Mouse (Mus musculus): ENCODE measurements around the gene Cntn5. TPM values are rescaled to one million over a fixed set of nuclear protein-coding genes. Genes with fewer than 3 reads are reported as not detected.
A peak's percentile ranks its signal among the peaks of the same experiment; 100 is the strongest.

Cntn5 gene
- polyA plus RNA-seq, 1 experiment = 1.8 TPM

DNA sequence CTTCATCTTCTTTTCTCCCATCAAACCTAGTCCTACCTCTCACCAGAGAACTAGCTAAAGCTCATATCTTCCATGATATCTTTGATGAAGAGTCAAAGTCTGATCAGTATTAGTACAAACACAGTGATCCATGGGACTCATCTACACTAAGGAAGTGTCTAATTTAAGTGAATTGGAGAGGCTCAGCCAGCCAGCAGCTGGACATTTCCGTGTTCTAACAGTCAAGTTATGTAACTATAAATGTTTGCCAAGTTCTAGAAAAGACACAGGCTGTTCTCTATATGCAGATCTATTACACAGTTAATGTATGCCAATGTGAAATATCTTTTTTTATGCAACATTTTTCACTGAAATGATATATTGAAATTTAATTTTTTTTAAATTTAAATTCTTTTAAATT is 959.7 kb downstream of the Cntn5 start:
- DNase-seq (ENCODE audit: low read depth) = no peak

DNA sequence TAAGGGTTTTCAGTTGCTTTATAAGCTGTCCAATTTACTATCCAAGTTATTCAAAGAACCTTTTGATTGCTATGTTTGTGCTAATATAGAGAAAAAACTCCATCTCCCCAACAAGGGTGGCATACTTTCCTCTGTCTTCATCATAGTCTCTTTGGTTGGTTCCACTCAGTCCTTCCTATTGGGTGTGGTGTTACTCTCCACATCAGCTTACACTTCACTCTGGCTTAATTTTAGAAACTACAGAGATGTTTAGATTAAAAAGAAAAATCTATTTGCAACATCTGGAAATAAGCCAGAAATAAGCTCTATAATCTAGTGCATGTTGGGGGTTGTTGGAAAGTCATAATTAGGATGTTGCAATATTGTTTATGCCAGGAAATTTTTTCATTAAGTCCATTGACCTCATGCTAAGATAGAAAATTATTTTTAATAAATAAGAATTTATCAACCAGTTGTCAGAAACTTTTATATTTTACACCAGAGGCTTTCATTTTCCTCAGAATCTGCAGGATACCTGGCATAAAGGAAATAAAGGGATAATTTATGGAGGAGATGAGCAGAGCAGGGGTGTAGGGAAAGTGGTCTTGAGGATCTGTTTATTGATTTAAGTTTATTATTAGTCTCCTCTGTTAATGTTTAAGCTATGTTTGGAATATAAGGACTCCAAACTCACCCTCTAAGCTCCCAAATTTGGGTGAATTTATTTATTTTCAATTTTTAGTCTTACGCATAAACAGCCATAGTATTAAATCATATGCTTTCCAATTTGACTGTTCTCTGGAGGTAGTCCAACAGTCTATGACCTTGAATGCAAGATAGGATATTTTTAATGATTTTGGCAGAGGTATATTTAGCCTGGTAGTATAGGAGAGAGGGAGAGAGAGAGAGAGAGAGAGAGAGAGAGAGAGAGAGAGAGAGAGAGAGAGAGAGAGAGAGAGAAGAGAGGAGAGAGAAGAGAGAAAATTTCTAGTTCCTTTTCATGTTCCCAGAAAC is 966.8 kb downstream of the Cntn5 start:
- DNase-seq (ENCODE audit: low read depth) = no peak

GRCm38 (mm10) chr9:9920580-9920979 is 984.0 kb downstream of the Cntn5 start:
- no peak for DNase-seq (ENCODE audit: low read depth)

- no peak for DNase-seq (ENCODE audit: low read depth)
Measured at GRCm38 (mm10) chr9:9899070-9899469, 1005.5 kb downstream of the Cntn5 start.

GRCm38 (mm10) chr9:9886210-9886609 is 1018.4 kb downstream of the Cntn5 start:
- DNase-seq (ENCODE audit: low read depth) = no peak

GRCm38 (mm10) chr9:9882779-9883383 is 1021.7 kb downstream of the Cntn5 start:
- peak; percentile 90 for DNase-seq (ENCODE audit: low read depth)

GRCm38 (mm10) chr9:9872112-9873035 is 1032.2 kb downstream of the Cntn5 start:
- no peak for DNase-seq (ENCODE audit: low read depth)

DNA sequence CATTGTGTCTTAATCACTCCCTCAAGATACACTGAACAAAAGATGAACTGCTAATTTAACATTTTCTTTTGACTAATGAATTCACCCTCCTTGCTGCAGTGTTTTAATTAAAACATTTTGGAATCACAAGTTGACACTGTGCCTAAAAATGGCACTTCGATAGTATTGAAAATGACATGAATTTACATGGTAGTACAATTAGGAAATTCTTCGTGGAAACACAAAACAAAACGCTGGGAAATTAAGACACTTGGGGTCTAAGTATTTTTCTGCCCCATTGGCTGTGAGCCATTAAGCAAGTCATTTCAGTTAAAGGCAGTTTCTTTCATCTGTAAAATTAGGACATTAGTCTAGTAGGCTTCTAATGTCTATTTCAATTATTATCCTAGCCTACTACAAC is 1043.9 kb downstream of the Cntn5 start:
- DNase-seq (ENCODE audit: low read depth) = no peak

DNA sequence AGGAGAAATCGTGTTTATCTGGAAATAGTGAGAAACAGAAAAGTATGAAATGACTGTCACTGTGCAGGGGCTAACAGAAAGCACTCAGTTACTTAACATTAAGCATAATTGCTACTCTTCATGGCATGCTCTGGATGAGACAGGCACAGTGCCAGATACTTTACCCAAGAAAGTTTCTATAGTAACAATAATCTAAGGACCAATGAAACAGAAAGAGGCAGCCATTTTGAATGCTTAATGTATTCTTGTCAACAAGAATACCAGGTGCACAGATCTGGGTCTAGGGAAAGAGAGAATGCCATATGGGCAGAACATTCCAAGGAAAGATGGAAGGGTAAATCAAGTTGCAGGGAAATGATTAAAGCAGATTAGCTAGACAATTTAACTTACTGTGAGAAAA is 1045.3 kb downstream of the Cntn5 start:
- DNase-seq (ENCODE audit: low read depth) = no peak

DNA sequence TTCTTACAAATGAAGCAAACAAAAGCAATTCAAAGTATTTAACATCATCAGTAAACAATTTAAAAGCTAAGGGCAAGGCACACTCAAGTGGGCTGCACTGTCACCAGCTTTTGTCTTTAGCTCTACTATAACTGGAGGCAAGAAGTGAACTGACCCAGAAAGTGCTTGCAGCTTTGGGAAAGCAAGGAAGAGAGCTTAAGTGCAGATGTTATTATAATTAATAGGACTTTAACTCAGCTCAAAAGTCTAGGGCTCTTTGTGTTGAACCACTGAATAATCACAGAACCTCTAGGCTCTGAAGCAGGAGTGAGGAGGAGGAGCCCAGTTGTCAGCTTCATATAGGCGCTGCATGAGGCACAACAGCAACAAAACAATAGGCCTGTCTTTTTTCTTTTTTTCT is 1049.8 kb downstream of the Cntn5 start:
- no peak for DNase-seq (ENCODE audit: low read depth)

- no peak for DNase-seq (ENCODE audit: low read depth)
Measured at GRCm38 (mm10) chr9:9830231-9830630, 1074.3 kb downstream of the Cntn5 start.

DNA sequence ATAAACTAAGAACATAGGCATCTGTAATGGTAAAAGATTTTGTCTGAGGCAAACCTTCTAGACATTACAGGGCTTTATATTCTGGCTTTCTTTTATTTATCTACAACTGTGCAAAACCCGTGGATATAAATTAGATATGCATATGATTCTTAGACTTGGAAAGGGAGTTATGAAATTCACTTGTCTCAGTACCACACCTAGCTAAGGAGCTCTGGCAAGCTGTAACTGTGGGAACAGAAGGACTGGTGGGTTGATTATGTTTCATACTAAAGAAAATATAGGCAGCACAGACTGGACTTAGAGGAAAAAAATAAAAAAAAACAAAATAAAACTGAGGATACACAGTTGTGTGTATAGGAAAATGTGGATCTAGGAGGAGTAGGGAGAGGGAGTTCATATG is 1084.6 kb downstream of the Cntn5 start:
- DNase-seq (ENCODE audit: low read depth) = no peak

- no peak for DNase-seq (ENCODE audit: low read depth)
Measured at GRCm38 (mm10) chr9:9817477-9817876, 1087.1 kb downstream of the Cntn5 start.

DNA sequence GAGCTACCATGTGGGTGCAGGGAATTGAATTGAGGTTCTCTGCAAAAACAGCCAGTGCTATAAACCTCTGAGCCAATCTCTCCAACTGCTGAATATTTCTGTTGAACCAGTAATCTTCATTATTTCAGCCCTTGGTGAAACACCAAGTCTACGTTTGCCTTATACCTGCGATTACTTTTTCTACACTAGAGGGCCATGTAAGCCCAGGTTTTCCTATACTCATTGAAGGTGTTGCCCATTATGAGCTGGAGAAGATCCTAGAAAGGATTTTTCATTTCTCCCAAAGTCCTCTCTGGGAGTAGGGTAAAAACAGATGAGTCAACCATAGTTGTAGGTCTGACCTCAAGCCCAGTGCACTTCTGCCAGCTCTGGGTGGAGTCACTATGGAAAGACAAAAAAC is 1105.0 kb downstream of the Cntn5 start:
- no peak for DNase-seq (ENCODE audit: low read depth)

GRCm38 (mm10) chr9:9783680-9784079 is 1120.9 kb downstream of the Cntn5 start:
- no peak for DNase-seq (ENCODE audit: low read depth)

- no peak for DNase-seq (ENCODE audit: low read depth)
Measured at GRCm38 (mm10) chr9:9781157-9781884, 1123.3 kb downstream of the Cntn5 start.

DNA sequence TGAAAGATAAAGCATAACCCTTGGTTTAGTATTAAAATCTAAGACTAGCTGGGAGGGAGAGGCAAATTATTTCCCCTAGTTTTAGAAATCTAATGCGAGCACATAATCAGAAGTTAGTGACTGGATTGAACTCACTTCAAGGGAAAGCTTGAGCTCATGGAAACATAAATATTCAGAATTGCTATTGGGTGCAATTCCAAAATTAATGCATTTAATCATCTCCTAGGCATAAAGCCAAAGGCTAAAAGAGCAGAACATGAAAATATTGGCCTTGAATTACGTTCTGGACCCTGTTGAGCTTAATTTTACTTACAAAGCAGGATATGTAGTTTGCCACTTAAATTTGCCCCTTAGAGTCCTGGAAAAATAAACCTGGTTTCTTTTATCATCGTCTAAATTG is 1124.9 kb downstream of the Cntn5 start:
- no peak for DNase-seq (ENCODE audit: low read depth)

DNA sequence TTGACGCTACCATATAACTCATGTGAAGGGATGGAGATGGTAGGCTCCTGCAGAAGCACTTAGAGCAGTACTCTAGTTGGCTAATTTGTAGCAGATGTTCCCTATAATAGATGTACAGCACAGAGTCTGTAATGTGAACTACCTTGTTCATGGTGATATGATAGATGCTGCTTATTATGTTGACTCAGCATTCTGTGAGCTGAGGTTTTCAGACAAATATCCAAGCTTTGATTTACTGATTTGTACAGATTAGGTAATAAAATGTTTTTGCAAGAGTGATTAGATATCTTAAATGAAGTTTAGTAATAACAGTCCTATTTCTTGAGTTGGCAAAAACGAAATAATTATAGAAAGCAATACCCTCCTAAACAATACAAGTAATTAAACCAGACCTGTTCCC is 1133.8 kb downstream of the Cntn5 start:
- DNase-seq (ENCODE audit: low read depth) = no peak

- DNase-seq (ENCODE audit: low read depth) = no peak
Measured at GRCm38 (mm10) chr9:9769659-9770058, 1134.9 kb downstream of the Cntn5 start.

DNA sequence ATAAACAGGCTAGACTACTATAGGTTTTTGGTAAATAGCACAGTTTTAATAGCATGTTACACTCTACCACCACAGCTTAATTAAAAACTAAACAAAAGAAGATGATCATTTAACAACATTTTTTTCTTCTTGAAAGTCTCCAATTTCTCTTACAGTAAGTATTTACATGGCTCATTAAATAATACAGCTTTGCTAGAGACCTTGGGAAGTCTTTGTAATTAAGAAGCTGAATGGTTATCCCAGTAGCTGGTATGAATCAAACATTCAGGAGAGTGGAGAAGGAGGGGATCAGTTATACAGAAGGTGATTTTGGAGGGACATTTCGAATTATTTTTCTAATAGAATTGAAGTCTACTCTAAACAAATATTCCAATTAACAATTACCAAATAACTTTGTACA is 1186.4 kb downstream of the Cntn5 start:
- no peak for DNase-seq (ENCODE audit: low read depth)

DNA sequence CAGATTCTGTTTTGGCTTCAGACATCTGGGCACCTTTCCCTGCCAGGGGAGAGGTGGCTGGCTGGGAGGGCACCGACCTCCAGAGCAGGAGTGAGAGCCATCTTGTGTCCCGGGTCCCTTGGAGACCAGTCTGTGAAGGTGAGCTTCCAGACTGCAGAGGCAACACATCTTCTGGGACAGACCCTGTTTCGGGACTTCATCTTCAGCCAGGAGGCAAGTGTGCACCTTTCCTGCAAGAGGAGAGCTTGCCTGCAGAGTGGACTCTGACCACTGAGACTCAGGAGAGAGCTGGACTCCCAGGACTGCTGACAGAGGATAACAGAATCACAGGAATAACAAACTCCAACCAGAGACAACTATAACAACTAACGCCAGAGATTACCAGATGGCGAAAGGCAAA is 1195.9 kb downstream of the Cntn5 start:
- DNase-seq (ENCODE audit: low read depth) = no peak
